Mouse (Mus musculus) layer of hippocampus, postnatal 10 days (tissue): Measurements from ENCODE around the gene Kcnj10. TPM values are rescaled to one million over a fixed set of nuclear protein-coding genes. Genes with fewer than 3 reads are reported as not detected.

ENCODE experiments used
- total RNA-seq, 2 experiments: library from RNA; stranded (reverse); gene quantifications; 2 replicates each; pipeline ENCODE4 v1.2.3; 2021

Kcnj10 gene
- total RNA-seq, 2 experiments from 2014 or later = 70.7 to 73.5 TPM

Other genes with a start within 250 kb of the Kcnj10 start
- 100 to 1,000 TPM; 105 to 106 TPM for gene Pex19, start 214.5 kb upstream of the Kcnj10 start, total RNA-seq
- 10 to 100 TPM; 85.4 to 90.5 TPM for gene Dcaf8, start 193.1 kb upstream of the Kcnj10 start, total RNA-seq
- 100 to 1,000 TPM; 351 to 392 TPM for gene Pea15a, start 134.4 kb upstream of the Kcnj10 start, total RNA-seq
- 1 to 10 TPM; 1.2 to 1.6 TPM for gene Casq1, start 121.3 kb upstream of the Kcnj10 start, total RNA-seq
- gene Atp1a4, start 82.8 kb upstream of the Kcnj10 start, total RNA-seq = not detected
- gene Igsf8, start 79.6 kb upstream of the Kcnj10 start, total RNA-seq = 100 to 1,000 TPM; 178 to 204 TPM
- gene Atp1a2, start 43.1 kb upstream of the Kcnj10 start, total RNA-seq = 100 to 1,000 TPM; 472 TPM
- gene Kcnj9, start 11.9 kb upstream of the Kcnj10 start, total RNA-seq = 10 to 100 TPM; 38.4 to 46.7 TPM
- gene Pigm, start 35.3 kb downstream of the Kcnj10 start, total RNA-seq = 10 to 100 TPM; 10.2 to 10.8 TPM
- 1 to 10 TPM in 1 of 2 experiments, under 1 TPM in 1; 0.64 to 1.1 TPM for gene Slamf9, start 134.1 kb downstream of the Kcnj10 start, total RNA-seq
- 10 to 100 TPM; 13.9 to 15.5 TPM for gene Igsf9, start 140.6 kb downstream of the Kcnj10 start, total RNA-seq
- gene Tagln2, start 158.8 kb downstream of the Kcnj10 start, total RNA-seq = 10 to 100 TPM; 20.7 to 21.4 TPM
- 1 to 10 TPM; 3.3 to 4.9 TPM for gene Cfap45, start 179.6 kb downstream of the Kcnj10 start, total RNA-seq
- gene Vsig8, start 214.7 kb downstream of the Kcnj10 start, total RNA-seq = under 1 TPM; 0.51 to 0.85 TPM
- gene Slamf8, start 249.4 kb downstream of the Kcnj10 start, total RNA-seq = not detected